Mouse (Mus musculus): Measurements from ENCODE around the gene Il10ra.

GRCm38 (mm10) chr9:45274635-45275034 is 5.7 kb upstream of the Il10ra start:
- no peak for TF ChIP-seq TAL1 (IDR thresholded peaks at IDR 0.05; ENCODE audit: low read length)
- TF ChIP-seq GATA1 (IDR thresholded peaks at IDR 0.05; ENCODE audit: low read length): no peak
